Mouse (Mus musculus) E14TG2a.4 (cell line): ENCODE measurements around the gene Megf11.

Source experiments
- CTCF ChIP-seq: conservative IDR thresholded peaks from 2 replicates; pipeline ENCODE4 v1.5.1; 2014; ENCODE audit warnings: low read length
- NANOG ChIP-seq: IDR thresholded peaks from 2 replicates; pipeline ENCODE4 v1.6.1; 2014; ENCODE audit warnings: borderline replicate concordance, low read length, mixed read lengths
- POU5F1 ChIP-seq: IDR thresholded peaks from 2 replicates; pipeline ENCODE4 v1.6.1; 2014; ENCODE audit warnings: low read length, borderline replicate concordance

- TF ChIP-seq CTCF: no peak
- peak; percentile 79; the same call in 1 of the 2 replicates for TF ChIP-seq NANOG
- no peak for TF ChIP-seq POU5F1
Observed at GRCm38 (mm10) chr9:64335825-64336224, 49.6 kb upstream of the Megf11 start.
